Mouse (Mus musculus): ENCODE measurements around the gene Crebbp. TPM values are rescaled to one million over a fixed set of nuclear protein-coding genes. Genes with fewer than 3 reads are reported as not detected.

The Crebbp gene
- polyA plus RNA-seq, 1 experiment from 2014 or later, result 19.3 TPM

DNA sequence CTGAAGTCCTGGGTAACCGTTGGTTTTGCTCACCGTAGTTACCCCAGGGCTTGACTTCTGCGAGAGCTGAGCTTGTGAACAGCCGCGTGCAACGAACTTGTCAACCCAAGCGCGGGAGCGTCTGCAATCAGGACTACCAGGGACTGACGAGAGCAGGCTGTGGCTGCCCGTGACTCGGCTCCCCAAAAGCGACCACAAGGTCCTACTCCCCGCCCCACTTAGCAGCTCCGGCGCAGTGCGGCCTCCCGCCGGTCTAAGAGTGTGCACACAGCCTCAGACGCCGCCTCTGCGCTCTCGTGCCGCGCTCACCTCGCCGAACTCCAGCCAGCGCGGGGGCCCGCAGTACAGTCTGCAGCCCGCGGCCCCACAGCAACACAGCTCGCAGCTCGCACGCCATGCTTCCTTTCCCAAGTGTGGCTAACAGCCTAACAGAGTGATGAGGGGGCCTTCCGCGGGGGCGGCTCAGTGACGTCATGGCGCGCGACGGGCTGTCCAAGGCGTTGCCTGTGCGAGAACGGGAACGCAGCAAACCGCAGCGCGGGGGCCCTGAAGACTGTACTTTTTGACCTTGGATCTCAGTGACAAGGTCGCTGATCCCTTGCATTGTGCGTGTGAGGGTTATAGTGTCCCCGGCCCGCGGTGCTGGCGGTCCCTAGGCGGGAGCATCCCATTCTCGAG lies 136.3 kb downstream of the Crebbp start, which contains the start of gene Trap1:
Trap1 (minus strand) TSS at position 444 of the 678 bp plus-strand sequence.
- under 1% methylated on average over 58 of the region's 58 CpGs for WGBS
- Histone ChIP-seq H3K9me3 (ENCODE audit: control insufficient read depth, low read length) (no peaks in the 10 kb centered on the region), H3K27me3 (replicated peaks; ENCODE audit: control insufficient read depth, insufficient read depth, low read length) (no peaks in the 10 kb centered on the region), H3K4me3 (ENCODE audit: low read length) (peak within 1 kb of the TSS; percentile 69), H3K27ac (ENCODE audit: low read length) (peak within 1 kb of the TSS; percentile 78), H3K4me2 (ENCODE audit: low read depth, low read length) (peak within 1 kb of the TSS; percentile 50), H3K4me1 (ENCODE audit: control insufficient read depth, insufficient read depth, low read length) (0 out of 2 replicates have a peak, but pooled peaks cover 10% of the 10 kb centered on the region), H3K36me3 (ENCODE audit: control insufficient read depth, insufficient read depth, low read length) (no peaks in the 10 kb centered on the region), H3K9ac (ENCODE audit: low read depth, low read length) (peak within 1 kb of the TSS; percentile 86)
- ATAC-seq, result peak; percentile 98

DNA sequence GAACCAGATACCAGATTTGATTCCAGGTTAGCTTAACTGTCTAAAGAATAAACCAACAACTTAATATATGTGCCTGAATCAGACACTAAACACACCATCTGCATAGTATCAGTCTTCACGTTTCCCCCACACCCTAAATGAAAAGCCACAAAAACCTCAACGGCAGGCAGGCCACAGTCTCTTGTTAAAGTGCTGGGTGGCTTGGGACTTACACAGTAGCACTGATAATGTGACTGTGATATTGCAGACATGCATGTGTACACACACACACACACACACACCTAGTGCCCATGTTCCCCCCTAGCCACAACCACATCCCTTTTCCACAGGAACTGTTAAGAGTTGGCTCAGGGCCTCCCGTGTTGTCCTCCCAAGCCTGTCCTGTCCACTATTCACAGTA lies 139.0 kb downstream of the Crebbp start:
- ATAC-seq, result no peak
- Histone ChIP-seq H3K4me1 (ENCODE audit: control insufficient read depth, insufficient read depth, low read length) (0 out of 2 replicates have a peak, but pooled peaks cover 10% of the 10 kb centered on the region), H3K4me3 (ENCODE audit: low read length) (no peak overlapping the region), H3K27me3 (replicated peaks; ENCODE audit: control insufficient read depth, insufficient read depth, low read length) (no peaks in the 10 kb centered on the region), H3K9ac (ENCODE audit: low read depth, low read length) (no peak overlapping the region), H3K9me3 (ENCODE audit: control insufficient read depth, low read length) (no peaks in the 10 kb centered on the region), H3K36me3 (ENCODE audit: control insufficient read depth, insufficient read depth, low read length) (no peaks in the 10 kb centered on the region), H3K27ac (ENCODE audit: low read length) (no peak overlapping the region), H3K4me2 (ENCODE audit: low read depth, low read length) (no peak overlapping the region)
- WGBS, result 77% methylated on average over 3 of the region's 3 CpGs

DNA sequence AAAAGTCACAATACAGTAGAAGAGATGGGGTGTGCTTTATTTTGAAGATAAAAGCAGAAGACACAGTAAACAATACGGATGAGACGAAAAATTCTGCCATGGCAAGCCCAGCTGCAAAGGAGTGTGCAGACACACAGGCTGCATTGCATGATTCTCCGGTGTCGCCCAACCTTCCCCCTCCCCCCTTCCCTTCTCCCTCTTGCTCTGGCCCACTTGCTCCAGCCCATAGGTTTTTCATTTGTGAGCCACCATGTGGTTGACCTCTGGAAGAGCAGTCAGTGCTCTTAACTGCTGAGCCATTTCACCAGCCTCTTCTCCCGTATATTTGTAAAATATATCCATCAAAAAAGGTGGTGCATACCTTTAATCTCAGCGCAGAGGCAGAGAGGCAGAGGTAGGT lies 139.5 kb downstream of the Crebbp start:
- ATAC-seq, result no peak
- no peak overlapping the region for H3K9ac ChIP-seq (ENCODE audit: low read depth, low read length)
- H3K36me3 ChIP-seq (ENCODE audit: control insufficient read depth, insufficient read depth, low read length), result no peaks in the 10 kb centered on the region
- no peaks in the 10 kb centered on the region for H3K9me3 ChIP-seq (ENCODE audit: control insufficient read depth, low read length)
- no peak overlapping the region for H3K27ac ChIP-seq (ENCODE audit: low read length)
- no peak overlapping the region for H3K4me3 ChIP-seq (ENCODE audit: low read length)
- H3K4me2 ChIP-seq (ENCODE audit: low read depth, low read length), result no peak overlapping the region
- 63% methylated on average over 6 of the region's 6 CpGs for WGBS
- H3K27me3 ChIP-seq (replicated peaks; ENCODE audit: control insufficient read depth, insufficient read depth, low read length), result no peaks in the 10 kb centered on the region
- 0 out of 2 replicates have a peak, but pooled peaks cover 10% of the 10 kb centered on the region for H3K4me1 ChIP-seq (ENCODE audit: control insufficient read depth, insufficient read depth, low read length)

DNA sequence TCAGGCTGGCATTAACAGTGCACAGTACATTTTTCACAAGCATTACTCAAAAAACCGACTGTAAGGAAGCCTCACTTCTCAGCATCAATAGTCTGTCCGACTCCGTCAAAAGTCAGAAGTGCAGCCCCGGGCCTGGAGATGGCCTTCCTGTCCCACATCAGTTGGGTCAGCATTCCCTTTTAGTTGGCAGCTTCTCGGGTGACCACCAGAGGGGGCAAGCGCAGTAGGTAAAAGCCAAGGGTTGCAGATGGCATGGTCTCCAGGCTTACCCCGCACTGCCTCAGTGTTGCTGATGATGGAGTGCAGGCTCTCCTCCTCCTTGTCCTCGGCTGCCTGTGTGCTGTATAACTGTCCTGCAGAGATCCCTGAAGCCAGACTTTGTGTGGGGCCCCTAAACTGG lies 145.2 kb downstream of the Crebbp start:
- no peak overlapping the region for H3K4me3 ChIP-seq (ENCODE audit: low read length)
- H3K4me1 ChIP-seq (ENCODE audit: control insufficient read depth, insufficient read depth, low read length), result no peaks in the 10 kb centered on the region
- H3K4me2 ChIP-seq (ENCODE audit: low read depth, low read length), result no peak overlapping the region
- H3K36me3 ChIP-seq (ENCODE audit: control insufficient read depth, insufficient read depth, low read length), result peaks cover 17% of the 10 kb centered on the region
- H3K27me3 ChIP-seq (replicated peaks; ENCODE audit: control insufficient read depth, insufficient read depth, low read length), result no peaks in the 10 kb centered on the region
- H3K9me3 ChIP-seq (ENCODE audit: control insufficient read depth, low read length), result no peaks in the 10 kb centered on the region
- no peak overlapping the region for H3K9ac ChIP-seq (ENCODE audit: low read depth, low read length)
- H3K27ac ChIP-seq (ENCODE audit: low read length), result no peak overlapping the region
- peak; percentile 21; the same call in 1 of the 2 replicates for ATAC-seq
- WGBS, result 53% methylated on average over 8 of the region's 8 CpGs

DNA sequence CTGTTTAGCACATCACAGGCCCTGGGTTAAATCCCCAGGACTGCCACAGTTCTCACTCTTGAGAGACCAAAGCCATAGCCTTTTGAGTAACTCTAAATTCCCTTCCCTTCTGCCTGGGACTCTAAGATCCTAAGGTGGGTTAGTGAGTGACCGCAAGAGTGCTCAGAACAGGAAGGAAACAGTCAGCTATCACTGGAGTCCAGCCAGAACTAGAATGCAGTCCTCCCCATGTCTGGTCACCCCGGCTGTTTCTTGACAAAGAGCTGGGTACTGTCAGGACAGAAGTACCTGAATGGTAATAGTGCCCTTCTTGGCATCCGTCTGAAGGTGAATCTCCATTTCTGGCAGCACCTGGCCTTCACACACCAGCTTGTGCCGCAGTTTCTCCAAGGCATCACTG lies 148.9 kb downstream of the Crebbp start:
- 89% methylated on average over 4 of the region's 4 CpGs for WGBS
- Histone ChIP-seq H3K27me3 (replicated peaks; ENCODE audit: control insufficient read depth, insufficient read depth, low read length) (no peaks in the 10 kb centered on the region), H3K9me3 (ENCODE audit: control insufficient read depth, low read length) (no peaks in the 10 kb centered on the region), H3K4me3 (ENCODE audit: low read length) (no peak overlapping the region), H3K27ac (ENCODE audit: low read length) (no peak overlapping the region), H3K4me1 (ENCODE audit: control insufficient read depth, insufficient read depth, low read length) (no peaks in the 10 kb centered on the region), H3K36me3 (ENCODE audit: control insufficient read depth, insufficient read depth, low read length) (peaks cover 33% of the 10 kb centered on the region), H3K4me2 (ENCODE audit: low read depth, low read length) (no peak overlapping the region), H3K9ac (ENCODE audit: low read depth, low read length) (no peak overlapping the region)
- ATAC-seq, result no peak

DNA sequence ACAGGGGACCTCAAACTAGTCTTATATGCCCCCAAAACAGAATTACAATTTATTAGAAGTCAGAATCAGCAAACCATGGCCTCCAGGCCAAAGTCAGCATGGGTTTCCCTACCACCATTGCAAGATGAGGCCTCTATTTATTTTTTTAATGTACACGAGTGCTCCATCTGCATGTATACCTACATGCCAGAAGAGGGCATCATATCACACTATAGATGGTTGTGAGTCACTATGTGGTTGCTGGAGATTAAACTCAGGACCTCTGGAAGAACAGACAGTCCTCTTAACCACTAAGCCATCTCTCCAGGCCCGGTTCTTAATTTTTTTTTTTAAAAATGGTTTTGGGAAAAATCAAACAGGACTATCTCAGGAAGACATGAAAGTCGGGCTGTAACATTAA lies 160.0 kb downstream of the Crebbp start:
- Histone ChIP-seq H3K36me3 (ENCODE audit: control insufficient read depth, insufficient read depth, low read length) (peaks cover 27% of the 10 kb centered on the region), H3K4me1 (ENCODE audit: control insufficient read depth, insufficient read depth, low read length) (no peaks in the 10 kb centered on the region), H3K27me3 (replicated peaks; ENCODE audit: control insufficient read depth, insufficient read depth, low read length) (no peaks in the 10 kb centered on the region), H3K27ac (ENCODE audit: low read length) (no peak overlapping the region), H3K9me3 (ENCODE audit: control insufficient read depth, low read length) (no peaks in the 10 kb centered on the region), H3K4me2 (ENCODE audit: low read depth, low read length) (no peak overlapping the region), H3K4me3 (ENCODE audit: low read length) (no peak overlapping the region), H3K9ac (ENCODE audit: low read depth, low read length) (no peak overlapping the region)
- 84% methylated on average over 3 of the region's 3 CpGs for WGBS
- ATAC-seq, result no peak

DNA sequence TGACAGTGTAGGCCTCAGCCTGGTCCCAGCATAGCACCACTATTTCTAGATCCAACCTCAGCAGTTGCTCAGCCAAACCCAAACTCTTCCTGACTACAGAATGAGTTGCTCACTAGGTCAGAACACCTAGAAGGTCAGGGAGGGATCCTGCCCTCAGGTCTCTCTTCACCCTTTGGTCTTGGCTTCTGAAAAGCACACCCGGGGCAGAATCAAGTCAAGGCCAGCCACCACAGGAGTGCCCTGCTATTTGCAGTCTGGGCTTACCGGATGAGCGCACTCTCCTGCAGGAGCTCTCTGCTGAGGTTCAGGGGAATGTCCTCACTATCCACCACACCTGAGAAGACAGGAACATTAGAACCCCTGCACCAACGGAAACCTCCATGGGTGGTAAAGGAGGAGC lies 161.2 kb downstream of the Crebbp start:
- peaks cover 31% of the 10 kb centered on the region for H3K36me3 ChIP-seq (ENCODE audit: control insufficient read depth, insufficient read depth, low read length)
- H3K4me2 ChIP-seq (ENCODE audit: low read depth, low read length), result no peak overlapping the region
- H3K27me3 ChIP-seq (replicated peaks; ENCODE audit: control insufficient read depth, insufficient read depth, low read length), result no peaks in the 10 kb centered on the region
- WGBS, result 89% methylated on average over 4 of the region's 4 CpGs
- H3K9ac ChIP-seq (ENCODE audit: low read depth, low read length), result no peak overlapping the region
- ATAC-seq, result no peak
- no peak overlapping the region for H3K4me3 ChIP-seq (ENCODE audit: low read length)
- no peaks in the 10 kb centered on the region for H3K9me3 ChIP-seq (ENCODE audit: control insufficient read depth, low read length)
- no peak overlapping the region for H3K27ac ChIP-seq (ENCODE audit: low read length)
- H3K4me1 ChIP-seq (ENCODE audit: control insufficient read depth, insufficient read depth, low read length), result no peaks in the 10 kb centered on the region

DNA sequence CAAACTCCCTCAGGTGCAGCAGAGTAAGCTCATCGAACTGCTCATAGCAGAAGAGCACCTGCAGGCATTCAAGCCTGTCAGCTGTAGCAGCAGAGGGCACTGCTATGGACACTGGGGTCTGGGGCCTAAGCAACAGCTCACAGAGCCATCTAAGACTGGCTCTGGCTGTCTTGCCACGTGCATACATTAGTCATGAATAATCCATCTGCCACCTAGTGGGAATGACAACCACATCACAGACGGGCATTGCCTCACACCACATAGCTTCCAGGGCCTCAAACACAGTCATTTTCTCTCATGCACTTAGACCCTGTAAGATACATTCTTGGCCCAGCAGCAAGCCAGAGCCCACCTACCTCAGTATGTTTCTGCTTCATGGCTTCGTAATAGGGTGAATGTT lies 168.3 kb downstream of the Crebbp start:
- Histone ChIP-seq H3K9me3 (ENCODE audit: control insufficient read depth, low read length) (no peaks in the 10 kb centered on the region), H3K27ac (ENCODE audit: low read length) (no peak overlapping the region), H3K4me2 (ENCODE audit: low read depth, low read length) (no peak overlapping the region), H3K36me3 (ENCODE audit: control insufficient read depth, insufficient read depth, low read length) (peaks cover 21% of the 10 kb centered on the region; the same call in 1 of the 2 replicates), H3K27me3 (replicated peaks; ENCODE audit: control insufficient read depth, insufficient read depth, low read length) (no peaks in the 10 kb centered on the region), H3K9ac (ENCODE audit: low read depth, low read length) (no peak overlapping the region), H3K4me3 (ENCODE audit: low read length) (no peak overlapping the region), H3K4me1 (ENCODE audit: control insufficient read depth, insufficient read depth, low read length) (no peaks in the 10 kb centered on the region)
- no peak for ATAC-seq
- 88% methylated on average over 4 of the region's 4 CpGs for WGBS

DNA sequence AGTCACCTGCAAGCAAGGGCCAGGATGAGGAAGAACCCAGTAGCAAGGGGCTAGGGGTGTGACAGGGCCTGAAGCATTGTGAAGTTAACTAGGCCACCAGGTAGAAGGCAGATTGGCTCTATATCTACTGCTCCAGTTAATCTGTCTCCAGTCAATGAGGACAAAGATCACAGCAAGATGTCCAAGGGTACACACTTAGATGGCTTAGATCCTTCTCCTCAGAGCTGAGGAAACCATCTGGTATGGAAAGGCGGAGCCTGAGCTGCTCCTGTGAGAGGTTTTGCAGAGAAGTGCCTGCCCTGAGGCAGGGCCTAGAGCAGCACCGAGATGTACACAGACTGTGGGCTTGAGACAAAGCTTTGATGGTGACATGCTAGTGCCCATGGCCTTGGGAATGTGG lies 169.7 kb downstream of the Crebbp start:
- peaks cover 21% of the 10 kb centered on the region; the same call in 1 of the 2 replicates for H3K36me3 ChIP-seq (ENCODE audit: control insufficient read depth, insufficient read depth, low read length)

DNA sequence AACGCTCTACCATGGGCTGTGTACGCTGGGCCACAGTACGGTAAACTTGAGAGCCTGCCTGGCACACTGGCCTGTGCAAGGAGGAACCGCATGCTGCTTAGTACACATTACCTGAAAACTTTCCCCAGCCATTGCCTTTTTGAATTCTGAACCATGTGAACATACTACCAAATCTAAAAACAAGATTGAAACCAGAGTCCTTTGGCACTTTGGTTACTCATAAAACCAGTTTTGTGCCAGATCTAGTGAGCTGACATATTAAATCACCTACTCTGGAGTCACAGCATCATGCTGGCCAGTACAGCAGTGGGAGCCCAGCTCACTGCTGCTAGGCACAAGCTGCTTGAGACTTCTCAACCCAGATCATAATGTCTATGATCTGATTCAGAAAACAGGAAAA lies 172.2 kb downstream of the Crebbp start:
- Histone ChIP-seq H3K9ac (ENCODE audit: low read depth, low read length) (no peak overlapping the region), H3K27me3 (replicated peaks; ENCODE audit: control insufficient read depth, insufficient read depth, low read length) (no peaks in the 10 kb centered on the region), H3K4me3 (ENCODE audit: low read length) (no peak overlapping the region), H3K27ac (ENCODE audit: low read length) (no peak overlapping the region), H3K4me1 (ENCODE audit: control insufficient read depth, insufficient read depth, low read length) (no peaks in the 10 kb centered on the region), H3K4me2 (ENCODE audit: low read depth, low read length) (no peak overlapping the region), H3K36me3 (ENCODE audit: control insufficient read depth, insufficient read depth, low read length) (peaks cover 16% of the 10 kb centered on the region; the same call in 1 of the 2 replicates), H3K9me3 (ENCODE audit: control insufficient read depth, low read length) (no peaks in the 10 kb centered on the region)
- 95% methylated on average over 4 of the region's 4 CpGs for WGBS
- ATAC-seq, result no peak

More for the DNA sequence above, 169.7 kb downstream of the Crebbp start:
- Histone ChIP-seq H3K27me3 (replicated peaks; ENCODE audit: control insufficient read depth, insufficient read depth, low read length) (no peaks in the 10 kb centered on the region), H3K4me3 (ENCODE audit: low read length) (no peak overlapping the region), H3K4me2 (ENCODE audit: low read depth, low read length) (no peak overlapping the region), H3K27ac (ENCODE audit: low read length) (no peak overlapping the region), H3K9me3 (ENCODE audit: control insufficient read depth, low read length) (no peaks in the 10 kb centered on the region), H3K9ac (ENCODE audit: low read depth, low read length) (no peak overlapping the region), H3K4me1 (ENCODE audit: control insufficient read depth, insufficient read depth, low read length) (no peaks in the 10 kb centered on the region)
- WGBS, result 87% methylated on average over 2 of the region's 2 CpGs
- ATAC-seq, result peak; percentile 26; the same call in 1 of the 2 replicates
